Mouse (Mus musculus): ENCODE measurements around the gene Itgad.
"Not testable (repeated sequence)": the region's sequence is repeated elsewhere in the genome, so short reads cannot be mapped to it uniquely, and the experiment has no call there.

Gene Itgad

GRCm38 (mm10) chr7:128154076-128154475 is at the start of gene Itgad:
Gene Itgad (plus strand): TSS chr7:128154376.
- no peak for ATAC-seq (ENCODE audit: insufficient number of reproducible peaks, low FRiP score, low TSS enrichment)

- ATAC-seq (ENCODE audit: insufficient number of reproducible peaks, low FRiP score, low TSS enrichment): no peak
Measured at GRCm38 (mm10) chr7:128105246-128105645, 48.9 kb upstream of the Itgad start.

- no peak for ATAC-seq (ENCODE audit: insufficient number of reproducible peaks, low FRiP score, low TSS enrichment)
Measured at GRCm38 (mm10) chr7:128107462-128107861, 46.7 kb upstream of the Itgad start.

GRCm38 (mm10) chr7:128110314-128110713 is 43.9 kb upstream of the Itgad start:
- ATAC-seq (ENCODE audit: insufficient number of reproducible peaks, low FRiP score, low TSS enrichment): no peak

GRCm38 (mm10) chr7:128112131-128112530 is 42.0 kb upstream of the Itgad start:
- no peak for ATAC-seq (ENCODE audit: insufficient number of reproducible peaks, low FRiP score, low TSS enrichment)

- no peak for ATAC-seq (ENCODE audit: insufficient number of reproducible peaks, low FRiP score, low TSS enrichment)
Measured at GRCm38 (mm10) chr7:128114371-128115105, 39.6 kb upstream of the Itgad start.

GRCm38 (mm10) chr7:128115211-128115958 is 38.8 kb upstream of the Itgad start:
- no peak for ATAC-seq (ENCODE audit: insufficient number of reproducible peaks, low FRiP score, low TSS enrichment)

GRCm38 (mm10) chr7:128116396-128116795 is 37.8 kb upstream of the Itgad start:
- ATAC-seq (ENCODE audit: insufficient number of reproducible peaks, low FRiP score, low TSS enrichment): no peak

- no peak for ATAC-seq (ENCODE audit: insufficient number of reproducible peaks, low FRiP score, low TSS enrichment)
Measured at GRCm38 (mm10) chr7:128119726-128120490, 34.3 kb upstream of the Itgad start.

GRCm38 (mm10) chr7:128128741-128129720 is 25.1 kb upstream of the Itgad start, which contains the start of gene Itgax:
Gene Itgax (plus strand): TSS chr7:128129547.
- ATAC-seq (ENCODE audit: insufficient number of reproducible peaks, low FRiP score, low TSS enrichment): no peak

GRCm38 (mm10) chr7:128132148-128132547 is 22.0 kb upstream of the Itgad start:
- no peak for ATAC-seq (ENCODE audit: insufficient number of reproducible peaks, low FRiP score, low TSS enrichment)

GRCm38 (mm10) chr7:128133596-128133995 is 20.6 kb upstream of the Itgad start:
- ATAC-seq (ENCODE audit: insufficient number of reproducible peaks, low FRiP score, low TSS enrichment): no peak

- no peak for ATAC-seq (ENCODE audit: insufficient number of reproducible peaks, low FRiP score, low TSS enrichment)
Measured at GRCm38 (mm10) chr7:128136927-128137326, 17.2 kb upstream of the Itgad start.

GRCm38 (mm10) chr7:128139611-128140010 is 14.6 kb upstream of the Itgad start:
- no peak for ATAC-seq (ENCODE audit: insufficient number of reproducible peaks, low FRiP score, low TSS enrichment)

GRCm38 (mm10) chr7:128150970-128151369 is 3.2 kb upstream of the Itgad start:
- ATAC-seq (ENCODE audit: insufficient number of reproducible peaks, low FRiP score, low TSS enrichment): no peak

- no peak for ATAC-seq (ENCODE audit: insufficient number of reproducible peaks, low FRiP score, low TSS enrichment)
Measured at GRCm38 (mm10) chr7:128154924-128155323, 748 bp downstream of the Itgad start.

- ATAC-seq (ENCODE audit: insufficient number of reproducible peaks, low FRiP score, low TSS enrichment): not testable (repeated sequence)
Measured at GRCm38 (mm10) chr7:128158688-128159354, 4.6 kb downstream of the Itgad start.

- ATAC-seq (ENCODE audit: insufficient number of reproducible peaks, low FRiP score, low TSS enrichment): no peak
Measured at GRCm38 (mm10) chr7:128164001-128164400, 9.8 kb downstream of the Itgad start.

GRCm38 (mm10) chr7:128166391-128166790 is 12.2 kb downstream of the Itgad start:
- no peak for ATAC-seq (ENCODE audit: insufficient number of reproducible peaks, low FRiP score, low TSS enrichment)

Measured in cerebellum, adult (tissue).